ENCODE assay signal across 8 mouse cellular contexts in genomic region chr2:144269306-144269650, GRCm38 (mm10). TPM values are rescaled to one million over a fixed set of nuclear protein-coding genes. Genes with fewer than 3 reads are reported as not detected.
DNase-seq lines count a peak whose midpoint lies in the region; ATAC-seq lines count a peak whose summit lies in the region.

No protein-coding gene starts in this region.

- no peaks in the 10 kb centered on the region for H3K27me3 ChIP-seq in liver, embryonic 11.5 days (replicated peaks; ENCODE audit: control insufficient read depth, insufficient read depth, low read length)

- no peak for ATAC-seq in liver, embryonic 11.5 days (replicated peaks; ENCODE audit: low FRiP score)

- peaks cover 9% of the 10 kb centered on the region; the same call in 1 of the 2 replicates for H3K36me3 ChIP-seq in liver, embryonic 11.5 days (ENCODE audit: control insufficient read depth, insufficient read depth, low read length)

- peak overlapping the region; percentile 87 for H3K9ac ChIP-seq in liver, embryonic 11.5 days (ENCODE audit: low read depth, low read length)

- DNase-seq in embryo, embryonic 11 days, result peak; percentile 53
- no peak for DNase-seq in embryo, embryonic 10 days (ENCODE audit: low spot score)
- peak; percentile 44 for DNase-seq in thymus, postnatal 4 days
- no peak for DNase-seq in thymus, adult 18-20 months
- DNase-seq in liver, embryonic 11.5 days (ENCODE audit: low spot score), result no peak
- DNase-seq in right cerebral cortex, adult 2 months (ENCODE audit: low spot score in 2 of 2), result no peak
- DNase-seq in right cerebral cortex, postnatal 36 days (ENCODE audit: low spot score in 2 of 2), result no peak
- no peak for DNase-seq in right cerebral cortex, postnatal 4 days

- H3K27ac ChIP-seq in liver, embryonic 11.5 days (ENCODE audit: low read depth, low read length), result peak overlapping the region; percentile 93; the same call in 1 of the 2 replicates

- no peaks in the 10 kb centered on the region for H3K9me3 ChIP-seq in liver, embryonic 11.5 days (ENCODE audit: control insufficient read depth, low read length)

- 1% methylated on average over 11 of the region's 11 CpGs for WGBS in liver, embryonic 11.5 days

- H3K4me1 ChIP-seq in liver, embryonic 11.5 days (replicated peaks; ENCODE audit: control insufficient read depth, insufficient read depth, low read length), result peaks cover 38% of the 10 kb centered on the region

- H3K4me2 ChIP-seq in liver, embryonic 11.5 days, result peak overlapping the region; percentile 89

- peak overlapping the region; percentile 72 for H3K4me3 ChIP-seq in liver, embryonic 11.5 days (ENCODE audit: low read depth, low read length)

RNA-seq across cellular contexts. Expression of gene Mgme1, which starts 1.2 kb away (rescaled TPM):
- polyA plus RNA-seq in liver, embryonic 11.5 days (2014; fragmentation: Nextera tagmentation; extraction: Ambion mirVana), result 26.0 and 26.6 TPM in 2 replicates

RNA-seq across cellular contexts. Expression of gene Snx5, which starts 1.4 kb away (rescaled TPM):
- polyA plus RNA-seq in liver, embryonic 11.5 days (2014; fragmentation: Nextera tagmentation; extraction: Ambion mirVana), result 168 and 171 TPM in 2 replicates

Comparison
In these comparisons a context has a peak if more than half of its experiments do, and no peak if none do; other contexts are left out.
1. DNase-seq: peak in embryo, embryonic 11 days (single experiment) and thymus, postnatal 4 days (single experiment); none in embryo, embryonic 10 days (single experiment), thymus, adult 18-20 months (0 of 2), liver, embryonic 11.5 days (single experiment), right cerebral cortex, adult 2 months (0 of 2), right cerebral cortex, postnatal 36 days (0 of 2) and right cerebral cortex, postnatal 4 days (single experiment).